Mouse (Mus musculus) embryonic fibroblast, embryonic 13.5 days (primary cell): ENCODE data around the gene Hist1h4i. TPM values are rescaled to one million over a fixed set of nuclear protein-coding genes. Genes with fewer than 3 reads are reported as not detected.
"Not testable (repeated sequence)": the region's sequence is repeated elsewhere in the genome, so short reads cannot be mapped to it uniquely, and the experiment has no call there.

Experiments used
- H3K27ac ChIP-seq: 2 replicates; pipeline ENCODE4 v1.5.1; 2012; ENCODE audit warnings: low read length, control low read depth, inconsistent platforms; ENCODE audit not compliant: insufficient read depth
- H3K4me1 ChIP-seq: 2 replicates; pipeline ENCODE4 v1.6.1; 2011; ENCODE audit warnings: low read length; ENCODE audit not compliant: control insufficient read depth, insufficient read depth
- H3K4me3 ChIP-seq: 2 replicates; pipeline ENCODE4 v1.5.1; 2011; ENCODE audit warnings: mild to moderate bottlenecking, control low read depth, low read length; ENCODE audit not compliant: insufficient read depth
- CTCF ChIP-seq: IDR thresholded peaks from 2 replicates; pipeline ENCODE4 v1.5.1; 2011; ENCODE audit warnings: mild to moderate bottlenecking, control low read depth, low read length, moderate library complexity, borderline replicate concordance; ENCODE audit not compliant: insufficient read depth
- POLR2A ChIP-seq: IDR thresholded peaks from 2 replicates; pipeline ENCODE4 v1.6.1; 2011; ENCODE audit warnings: low read depth, mild to moderate bottlenecking, control low read depth, low read length, moderate library complexity
- polyA plus RNA-seq: library from polyadenylated mRNA; stranded (reverse); fragments of >200 nt; gene quantifications from 2 replicates; pipeline ENCODE4 v1.2.4, GENCODE M21; 2011; ENCODE audit warnings: low read depth; ENCODE audit not compliant: missing spikeins, insufficient read length

Gene Hist1h4i
- 5.6 and 9.1 TPM in 2 replicates for polyA plus RNA-seq

DNA sequence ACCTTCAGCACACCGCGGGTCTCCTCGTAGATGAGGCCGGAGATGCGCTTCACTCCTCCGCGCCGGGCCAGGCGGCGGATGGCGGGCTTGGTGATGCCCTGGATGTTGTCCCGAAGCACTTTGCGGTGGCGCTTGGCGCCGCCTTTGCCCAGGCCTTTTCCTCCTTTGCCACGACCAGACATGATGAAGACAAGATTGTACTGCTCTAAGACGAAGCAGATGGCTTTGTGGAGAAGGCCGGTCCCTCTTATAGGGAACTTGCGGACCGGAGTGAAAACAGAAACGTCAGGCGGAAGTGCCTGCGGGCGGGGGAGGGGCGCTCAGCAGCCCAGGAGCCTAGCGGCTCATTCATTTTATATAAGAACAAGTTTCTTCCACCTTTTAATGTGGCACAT lies at the start of gene Hist1h4i:
Gene Hist1h4i (minus strand): TSS at position 221 of the 395 bp plus-strand sequence.
- peak; percentile 97 for TF ChIP-seq POLR2A
- H3K4me1 ChIP-seq = not testable (repeated sequence)
- H3K27ac ChIP-seq = peak within 1 kb of the TSS; percentile 89
- H3K4me3 ChIP-seq = peak within 1 kb of the TSS; percentile 50

DNA sequence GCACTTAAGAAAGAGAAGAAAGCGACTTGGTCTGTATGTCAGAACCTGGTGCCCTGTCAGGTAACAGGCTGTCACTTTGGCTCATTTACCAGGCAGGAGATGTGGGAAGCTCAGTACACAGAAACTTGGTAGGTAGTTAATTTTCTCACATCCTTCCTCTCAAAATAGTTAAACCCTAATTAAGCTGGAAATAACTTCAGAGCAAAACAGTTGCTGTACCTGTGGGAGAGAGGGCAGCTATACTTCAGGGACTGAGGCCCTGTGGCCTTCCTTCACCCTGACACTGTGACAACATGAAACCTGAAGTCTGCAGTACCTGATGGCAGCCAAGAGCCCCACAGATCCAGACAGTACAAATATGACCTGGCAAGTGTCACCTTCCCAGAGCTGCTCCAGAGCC lies 43.0 kb upstream of the Hist1h4i start, which contains the start of gene Vmn1r188:
Gene Vmn1r188 (plus strand): TSS at position 301 of the 400 bp plus-strand sequence.
- not testable (repeated sequence) for H3K27ac ChIP-seq, H3K4me1 ChIP-seq, H3K4me3 ChIP-seq

DNA sequence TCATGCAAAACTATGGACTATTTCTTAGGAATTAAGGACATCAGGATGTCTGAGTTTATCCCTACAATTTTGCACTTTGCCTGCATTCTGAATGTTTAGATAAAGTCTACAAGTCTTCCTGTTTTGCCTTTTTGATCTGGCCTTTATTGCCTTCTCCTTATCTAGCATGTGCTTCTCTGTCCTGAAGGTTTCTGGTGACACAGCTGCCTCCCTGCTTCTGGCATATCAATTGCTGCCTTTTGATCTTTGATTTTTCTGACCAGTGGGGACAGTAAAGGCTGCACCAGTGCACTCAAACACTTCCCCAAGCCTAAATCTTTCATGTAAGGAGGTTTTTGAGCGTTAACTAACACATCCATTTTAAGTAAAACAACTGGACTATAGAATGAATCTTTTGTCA lies 22.3 kb upstream of the Hist1h4i start:
- no peak overlapping the region for H3K4me3 ChIP-seq
- H3K27ac ChIP-seq = no peak overlapping the region
- no peaks in the 10 kb centered on the region for H3K4me1 ChIP-seq
- TF ChIP-seq CTCF (no peak), POLR2A (no peak)

DNA sequence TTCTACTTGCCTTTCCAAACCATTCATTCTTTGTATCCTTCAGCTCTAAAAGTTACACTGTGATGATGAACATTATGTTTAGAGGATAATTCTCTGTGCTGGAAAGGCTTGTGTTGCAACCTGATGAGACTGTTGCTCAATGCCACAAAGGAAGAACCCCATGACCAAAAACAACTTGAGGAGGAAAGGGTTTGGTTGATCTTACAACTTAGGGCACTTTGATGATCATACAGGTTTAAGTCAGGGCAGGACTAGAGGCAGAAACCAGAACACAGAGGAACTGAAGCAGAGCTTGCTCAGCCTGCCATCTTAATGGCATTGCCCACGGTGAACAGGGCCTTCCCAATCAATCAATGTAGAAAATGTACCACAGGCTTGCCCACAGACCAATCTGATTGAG lies 20.3 kb upstream of the Hist1h4i start:
- no peak overlapping the region for H3K4me3 ChIP-seq
- H3K27ac ChIP-seq = no peak overlapping the region
- no peaks in the 10 kb centered on the region for H3K4me1 ChIP-seq
- TF ChIP-seq POLR2A (no peak), CTCF (no peak)

DNA sequence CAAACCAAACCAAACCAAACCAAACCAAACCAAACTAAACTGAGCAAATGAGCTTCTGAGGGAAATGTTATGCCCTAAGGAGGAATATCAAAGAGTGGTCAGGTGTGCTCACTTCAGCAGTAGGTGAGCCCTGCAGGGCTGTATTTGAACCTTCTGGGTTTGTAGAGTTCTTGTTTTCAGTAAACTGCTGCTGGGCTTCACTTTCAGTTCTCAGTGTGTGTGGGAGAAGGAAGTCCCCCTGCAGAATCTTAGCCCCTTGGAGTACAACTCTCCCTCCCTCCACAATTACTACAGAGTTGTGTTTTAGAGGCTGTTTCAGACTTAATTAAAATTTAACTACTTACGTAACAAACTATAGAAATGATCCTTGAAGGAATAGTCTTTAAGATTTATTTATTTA lies 12.6 kb upstream of the Hist1h4i start:
- Histone ChIP-seq H3K4me1 (no peaks in the 10 kb centered on the region), H3K27ac (no peak overlapping the region), H3K4me3 (no peak overlapping the region)
- TF ChIP-seq POLR2A = no peak
- TF ChIP-seq CTCF = no peak

DNA sequence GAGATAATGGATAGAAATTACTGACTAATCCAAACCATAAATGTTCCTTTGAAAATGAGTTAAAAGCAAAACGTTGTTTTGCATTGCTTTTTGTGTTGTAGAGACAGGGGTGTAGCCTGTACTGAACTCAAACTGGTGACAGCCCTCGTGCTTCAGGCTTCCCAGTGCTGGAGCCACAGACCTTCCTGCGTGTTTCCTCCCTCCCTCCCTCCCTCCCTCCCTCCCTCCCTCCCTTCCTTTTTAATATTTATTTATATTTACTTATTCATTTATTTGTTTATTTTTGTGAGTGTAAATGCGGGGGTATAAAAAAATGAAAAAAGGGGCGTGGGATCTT lies 10.3 kb upstream of the Hist1h4i start:
- no peaks in the 10 kb centered on the region for H3K4me1 ChIP-seq
- TF ChIP-seq CTCF (no peak), POLR2A (no peak)
- H3K4me3 ChIP-seq = peak overlapping the region; percentile 64
- no peak overlapping the region; the same call in 1 of the 2 replicates for H3K27ac ChIP-seq

DNA sequence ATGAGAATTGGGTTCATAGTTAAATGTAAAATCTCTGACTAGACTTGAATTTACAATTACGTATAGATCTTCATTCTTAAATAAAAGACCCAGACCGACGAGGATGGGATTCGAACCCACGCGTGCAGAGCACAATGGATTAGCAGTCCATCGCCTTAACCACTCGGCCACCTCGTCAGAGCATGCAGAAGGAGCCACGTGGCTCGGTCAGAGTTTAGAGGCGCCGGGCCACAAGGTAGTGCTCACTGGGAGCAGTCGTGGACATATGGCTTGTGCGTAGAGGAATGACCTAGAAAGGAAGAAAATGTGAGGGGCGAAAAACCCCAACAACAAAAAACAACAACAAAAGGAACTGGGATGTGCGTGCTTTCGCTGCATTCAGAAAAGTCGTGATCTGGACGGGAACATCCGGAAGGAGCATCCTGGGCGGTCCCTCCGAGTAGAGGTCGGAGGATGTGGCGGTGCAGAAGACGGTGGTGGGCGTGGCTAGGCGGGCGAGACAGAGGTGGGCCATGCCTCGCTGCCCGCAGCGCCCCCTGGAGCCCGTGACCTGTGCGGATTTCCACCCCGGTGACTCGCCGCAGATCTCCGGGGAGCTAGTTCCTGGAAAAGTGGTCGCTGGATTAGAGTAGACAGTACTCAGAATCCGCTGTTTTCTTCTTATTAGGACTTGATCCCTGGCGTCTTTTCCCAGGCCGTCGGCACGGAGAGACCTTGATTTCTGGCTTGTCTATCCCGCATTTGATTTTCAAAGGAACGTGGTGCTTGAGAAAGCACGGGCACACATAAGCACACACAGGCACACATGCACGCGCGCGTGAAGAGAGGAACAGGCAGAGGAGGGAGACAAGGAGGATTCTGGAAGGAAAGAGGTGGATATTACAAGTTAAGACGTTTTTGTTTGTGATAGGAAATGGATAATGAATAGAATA lies 9.7 kb upstream of the Hist1h4i start:
- Histone ChIP-seq H3K27ac (peak overlapping the region; percentile 74), H3K4me3 (peak overlapping the region; percentile 64), H3K4me1 (no peaks in the 10 kb centered on the region)
- TF ChIP-seq POLR2A (peak; percentile 77), CTCF (peak; percentile 67)

DNA sequence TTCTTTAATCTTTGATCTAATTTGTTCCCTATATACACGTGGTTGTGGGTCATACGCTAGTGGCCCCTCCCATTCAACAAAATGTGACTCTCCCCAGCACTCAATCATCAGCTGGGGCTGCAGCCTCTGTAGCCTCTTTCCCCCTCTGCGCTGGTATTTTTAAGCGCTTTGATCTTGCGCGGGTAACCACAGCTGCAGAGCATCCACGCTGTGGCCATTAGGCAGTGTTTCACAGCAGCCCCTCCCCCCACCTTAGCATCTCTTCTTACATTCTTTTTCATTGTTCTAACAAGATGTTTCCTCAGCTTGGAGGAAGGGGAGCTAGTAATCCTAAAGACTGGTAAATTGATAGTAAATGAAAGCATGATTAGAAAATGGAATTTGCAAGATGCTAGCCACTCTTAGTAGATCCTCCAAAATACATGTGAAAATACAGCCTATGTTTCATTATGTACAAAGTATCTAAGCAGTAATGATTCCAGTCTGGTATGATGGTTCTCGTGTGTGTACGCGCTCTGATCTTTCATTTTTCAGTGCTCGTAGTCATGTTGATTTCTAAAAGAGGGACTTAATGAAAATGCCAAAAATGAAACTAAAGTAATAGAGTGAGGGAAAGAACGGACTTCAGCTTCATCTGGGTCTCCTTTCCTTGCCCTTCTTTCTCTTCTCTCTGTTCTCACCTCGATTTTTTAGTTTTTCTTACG lies 8.7 kb upstream of the Hist1h4i start:
- no peak for TF ChIP-seq CTCF
- peak; percentile 66 for TF ChIP-seq POLR2A
- H3K4me1 ChIP-seq = no peaks in the 10 kb centered on the region
- H3K27ac ChIP-seq = no peak overlapping the region
- peak overlapping the region; percentile 64 for H3K4me3 ChIP-seq

DNA sequence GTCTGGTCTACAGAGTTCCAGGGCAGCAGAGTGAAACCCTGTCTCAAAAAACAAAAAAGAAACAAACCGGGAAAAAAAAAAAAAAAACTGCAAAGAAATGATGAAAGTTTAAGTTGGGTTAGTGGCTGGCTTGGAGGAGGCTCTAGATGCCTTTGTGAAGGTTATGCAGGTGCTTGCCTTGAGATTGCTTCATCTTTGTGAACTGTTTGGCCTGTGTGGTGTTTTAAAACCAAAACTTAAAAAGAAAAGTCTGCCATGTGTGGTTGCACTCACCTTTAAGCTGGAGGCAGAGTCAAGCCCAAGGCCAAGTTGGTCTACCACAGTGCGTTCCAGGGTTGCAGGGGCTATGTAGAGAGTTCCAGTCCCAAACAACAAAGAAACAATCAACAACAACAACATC lies 7.9 kb upstream of the Hist1h4i start:
- Histone ChIP-seq H3K27ac (no peak overlapping the region), H3K4me3 (no peak overlapping the region), H3K4me1 (peaks cover 2% of the 10 kb centered on the region; the same call in 1 of the 2 replicates)
- TF ChIP-seq POLR2A (no peak), CTCF (no peak)

DNA sequence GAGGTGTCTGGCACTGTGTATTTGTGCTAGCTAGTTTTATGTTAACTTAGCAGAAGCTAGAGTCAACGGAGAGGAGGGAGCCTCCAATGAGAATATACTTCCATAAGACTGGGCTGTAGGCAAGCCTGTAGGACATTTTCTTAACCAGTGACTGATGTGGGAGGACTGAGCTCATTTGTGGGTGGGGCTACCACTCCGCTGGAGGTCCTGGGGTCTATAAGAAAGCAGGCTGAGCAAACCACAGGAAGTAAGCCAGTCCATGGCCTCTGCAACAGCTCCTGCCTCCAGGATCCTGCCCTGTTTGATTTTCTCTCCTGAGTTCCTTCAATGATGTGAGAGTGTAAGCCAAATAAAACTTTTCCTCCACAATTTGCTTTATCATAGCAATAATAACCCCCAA lies 4.1 kb upstream of the Hist1h4i start:
- TF ChIP-seq POLR2A (no peak), CTCF (no peak)
- peaks cover 2% of the 10 kb centered on the region; the same call in 1 of the 2 replicates for H3K4me1 ChIP-seq
- no peak overlapping the region for H3K27ac ChIP-seq
- no peak overlapping the region for H3K4me3 ChIP-seq
